Comparison of ENCODE assay signal across 23 mouse cellular contexts in the genomic region with DNA sequence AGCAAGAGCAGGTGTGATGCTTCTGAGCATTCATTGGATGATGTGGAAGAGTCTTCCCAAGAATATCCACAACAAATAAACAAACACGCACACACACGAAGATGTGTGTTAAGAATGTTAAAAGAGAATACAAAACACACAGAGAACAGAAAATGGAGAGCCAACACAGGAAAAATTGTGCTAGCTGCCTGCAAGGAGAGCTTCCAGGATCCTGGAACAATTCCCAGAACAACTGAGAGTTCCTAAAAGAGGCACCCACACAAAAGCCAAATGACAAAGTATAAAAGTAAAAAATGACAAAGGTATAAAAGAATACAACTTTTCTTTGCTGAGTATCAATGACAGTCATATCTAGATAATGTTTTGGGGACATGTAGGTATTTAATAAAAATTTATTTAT.
"Had no signal": no experiment of that assay in that cellular context is flagged by ENCODE, and none has a peak within 500 bp of the region (broad histone marks: within the 10 kb centered on the region; RNA-seq: fewer than 3 reads in every experiment).

No protein-coding gene starts in this region.

- H3K4me3 ChIP-seq: heart, adult 2 months; heart, embryonic 12.5 days; hindbrain, embryonic 13.5 days; hindbrain, embryonic 15.5 days; kidney, embryonic 15.5 days; limb, embryonic 13.5 days; limb, embryonic 15.5 days; liver, embryonic 12.5 days had no signal

- H3K27me3 ChIP-seq: heart, embryonic 12.5 days; hindbrain, embryonic 13.5 days; hindbrain, embryonic 15.5 days; kidney, embryonic 15.5 days; limb, embryonic 13.5 days; limb, embryonic 15.5 days; liver, embryonic 12.5 days had no signal

- H3K27ac ChIP-seq: heart, adult 2 months; hindbrain, embryonic 13.5 days; hindbrain, embryonic 15.5 days; hindbrain, postnatal 0 days; kidney, embryonic 15.5 days; kidney, postnatal 0 days; limb, embryonic 13.5 days; limb, embryonic 15.5 days; liver, embryonic 12.5 days had no signal

- H3K4me1 ChIP-seq: heart, embryonic 12.5 days; hindbrain, embryonic 13.5 days; hindbrain, embryonic 15.5 days; kidney, embryonic 15.5 days; limb, embryonic 13.5 days; limb, embryonic 15.5 days; liver, embryonic 12.5 days had no signal

- H3K9ac ChIP-seq: heart, embryonic 12.5 days; hindbrain, embryonic 13.5 days; hindbrain, embryonic 15.5 days; kidney, embryonic 15.5 days; limb, embryonic 13.5 days; limb, embryonic 15.5 days; liver, embryonic 12.5 days had no signal

- DNase-seq: gastrocnemius, postnatal 14 days; gastrocnemius, postnatal 36 days; heart, adult 2 months; heart, postnatal 14 days; heart, postnatal 36 days; kidney, adult 11 months; kidney, adult 2 months; kidney, adult 9 months; kidney, postnatal 14 days; kidney, postnatal 36 days; layer of hippocampus, adult 9-11 months; layer of hippocampus, postnatal 36 days; left cerebral cortex, postnatal 4 days had no signal

- H3K4me2 ChIP-seq: heart, embryonic 12.5 days; hindbrain, embryonic 13.5 days; hindbrain, embryonic 15.5 days; kidney, embryonic 15.5 days; limb, embryonic 13.5 days; limb, embryonic 15.5 days; liver, embryonic 12.5 days had no signal

- ATAC-seq: hindbrain, postnatal 0 days; intestine, embryonic 16.5 days; liver, embryonic 12.5 days had no signal

- H3K9me3 ChIP-seq: heart, embryonic 12.5 days; hindbrain, embryonic 13.5 days; hindbrain, embryonic 15.5 days; kidney, embryonic 15.5 days; limb, embryonic 15.5 days; liver, embryonic 12.5 days had no signal

- H3K36me3 ChIP-seq: heart, embryonic 12.5 days; hindbrain, embryonic 13.5 days; hindbrain, embryonic 15.5 days; kidney, embryonic 15.5 days; limb, embryonic 13.5 days; limb, embryonic 15.5 days; liver, embryonic 12.5 days had no signal
